Mouse (Mus musculus) testis, adult 2 months (tissue): ENCODE data around the gene Olfr1417. TPM values are rescaled to one million over a fixed set of nuclear protein-coding genes. Genes with fewer than 3 reads are reported as not detected.
A peak's percentile ranks its signal among the peaks of the same experiment; 100 is the strongest.

Experiments
- H3K27ac ChIP-seq: fragments of 200-500 bp; 2 replicates; pipeline ENCODE4 v1.5.1; 2012; ENCODE audit warnings: low read depth, low read length; ENCODE audit not compliant: control insufficient read depth, insufficient read depth
- H3K27me3 ChIP-seq: fragments of 200-500 bp; 2 replicates; pipeline ENCODE4 v1.6.1; 2012; ENCODE audit warnings: mild to moderate bottlenecking, low read length, moderate library complexity; ENCODE audit not compliant: control insufficient read depth, insufficient read depth
- H3K36me3 ChIP-seq: fragments of 200-500 bp; 2 replicates; pipeline ENCODE4 v1.6.1; 2012; ENCODE audit warnings: mild to moderate bottlenecking, low read length; ENCODE audit not compliant: control insufficient read depth, insufficient read depth
- H3K4me1 ChIP-seq: fragments of 200-500 bp; 2 replicates; pipeline ENCODE4 v1.6.1; 2012; ENCODE audit warnings: low read length; ENCODE audit not compliant: control insufficient read depth, insufficient read depth
- H3K4me3 ChIP-seq: fragments of 200-500 bp; 2 replicates; pipeline ENCODE4 v1.5.1; 2012; ENCODE audit warnings: low read depth, mild to moderate bottlenecking, low read length, moderate library complexity, mixed read lengths; ENCODE audit not compliant: control insufficient read depth
- CTCF ChIP-seq: fragments of 200-500 bp; IDR thresholded peaks from 2 replicates; pipeline ENCODE4 v1.5.1; 2012; ENCODE audit warnings: low read depth, mild to moderate bottlenecking, inconsistent platforms, low read length, moderate library complexity; ENCODE audit not compliant: control insufficient read depth, insufficient read depth, insufficient replicate concordance
- POLR2A ChIP-seq: fragments of 200-500 bp; IDR thresholded peaks from 2 replicates; pipeline ENCODE4 v1.6.1; 2012; ENCODE audit warnings: low read depth, mild to moderate bottlenecking, inconsistent platforms, low read length, moderate library complexity; ENCODE audit not compliant: control insufficient read depth
- polyA plus RNA-seq: library from polyadenylated mRNA; depleted of rRNA; stranded (reverse); fragments of >200 nt; gene quantifications from 2 replicates; pipeline ENCODE4 v1.2.3, GENCODE M21; 2012

Olfr1417 gene
- polyA plus RNA-seq, 1 experiment, result not detected

DNA sequence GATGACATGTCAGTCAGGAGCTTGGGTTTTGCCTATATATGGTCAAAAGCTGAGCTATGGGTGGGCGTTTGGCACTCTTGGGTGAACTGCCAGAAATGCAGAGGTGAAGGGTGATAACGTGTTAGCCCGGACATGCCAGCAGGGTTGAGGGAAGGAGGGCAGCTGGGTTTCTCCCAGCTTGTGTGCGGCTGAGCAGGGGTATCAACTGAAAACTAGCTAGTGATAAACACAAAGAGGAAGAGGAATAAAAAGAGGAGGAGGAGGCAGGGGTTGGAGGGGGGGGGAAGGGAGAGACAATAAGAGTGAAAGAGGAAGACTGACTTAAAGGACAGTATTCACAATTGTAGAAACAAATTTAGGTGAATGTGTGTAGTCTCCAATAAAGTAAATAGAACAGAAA lies 13.6 kb upstream of the Olfr1417 start:
- Histone ChIP-seq H3K27me3 (no peaks in the 10 kb centered on the region), H3K27ac (no peak overlapping the region), H3K4me3 (no peak overlapping the region), H3K36me3 (no peaks in the 10 kb centered on the region), H3K4me1 (no peaks in the 10 kb centered on the region)
- TF ChIP-seq CTCF (no peak), POLR2A (no peak)

DNA sequence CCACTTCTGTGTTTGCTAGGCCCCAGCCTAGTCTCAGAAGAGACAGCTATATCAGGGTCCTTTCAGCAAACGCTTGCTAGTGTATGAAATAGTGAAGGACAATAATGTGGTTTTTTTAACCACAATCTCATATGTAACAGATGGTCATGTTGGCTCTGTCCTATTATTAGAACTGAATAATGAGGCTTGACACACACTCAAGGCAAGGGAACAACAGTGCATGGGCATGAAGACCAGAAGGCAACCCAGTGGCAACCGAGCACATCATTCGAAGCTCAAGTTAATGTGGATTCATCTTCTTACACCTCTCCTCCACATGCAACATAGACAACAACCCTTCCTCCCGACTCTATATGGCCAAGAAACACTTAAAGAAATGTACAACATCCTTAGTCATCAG lies 7.3 kb upstream of the Olfr1417 start:
- no peaks in the 10 kb centered on the region for H3K36me3 ChIP-seq
- TF ChIP-seq POLR2A (no peak), CTCF (no peak)
- H3K4me1 ChIP-seq, result no peaks in the 10 kb centered on the region
- no peak overlapping the region for H3K27ac ChIP-seq
- H3K27me3 ChIP-seq, result no peaks in the 10 kb centered on the region
- H3K4me3 ChIP-seq, result no peak overlapping the region

DNA sequence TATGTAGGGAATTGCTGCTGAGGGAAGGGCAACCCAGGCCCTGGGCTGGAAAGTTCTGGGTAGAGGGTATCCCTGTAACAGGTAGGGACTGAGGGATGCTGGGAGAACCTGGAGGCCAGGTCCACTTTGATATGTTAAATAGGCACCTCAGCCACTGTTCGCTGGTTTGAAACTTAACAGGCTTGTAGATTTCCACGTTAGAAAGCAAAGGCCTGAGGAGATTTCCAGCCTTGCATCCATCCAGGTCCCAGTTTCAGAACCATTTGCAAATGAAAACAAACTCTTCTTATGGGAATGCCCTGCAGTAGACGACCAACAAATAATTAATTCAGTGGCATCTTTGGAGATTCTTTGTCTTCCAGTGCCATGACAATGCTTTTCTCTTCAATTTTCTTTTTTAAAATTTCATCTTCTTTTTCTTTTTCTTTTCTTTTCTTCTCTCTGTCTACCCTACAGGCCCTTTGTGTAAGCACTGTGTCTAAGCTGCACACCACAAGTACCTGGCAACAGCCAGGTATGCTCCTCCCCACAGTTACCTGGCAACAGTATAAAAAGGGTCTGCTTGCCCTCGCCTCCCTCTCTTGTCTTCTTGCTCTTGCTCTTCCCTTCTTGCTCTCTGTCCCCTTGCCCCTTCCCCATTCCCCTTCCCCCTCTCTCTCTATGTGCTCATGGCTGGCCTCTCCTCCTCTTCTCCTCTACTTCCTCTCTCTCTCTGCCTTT lies 15.5 kb downstream of the Olfr1417 start:
- Histone ChIP-seq H3K4me1 (peaks cover 5% of the 10 kb centered on the region), H3K27me3 (peaks cover 2% of the 10 kb centered on the region; the same call in 1 of the 2 replicates), H3K4me3 (no peak overlapping the region), H3K27ac (no peak overlapping the region), H3K36me3 (no peaks in the 10 kb centered on the region)
- TF ChIP-seq CTCF (no peak), POLR2A (no peak)

DNA sequence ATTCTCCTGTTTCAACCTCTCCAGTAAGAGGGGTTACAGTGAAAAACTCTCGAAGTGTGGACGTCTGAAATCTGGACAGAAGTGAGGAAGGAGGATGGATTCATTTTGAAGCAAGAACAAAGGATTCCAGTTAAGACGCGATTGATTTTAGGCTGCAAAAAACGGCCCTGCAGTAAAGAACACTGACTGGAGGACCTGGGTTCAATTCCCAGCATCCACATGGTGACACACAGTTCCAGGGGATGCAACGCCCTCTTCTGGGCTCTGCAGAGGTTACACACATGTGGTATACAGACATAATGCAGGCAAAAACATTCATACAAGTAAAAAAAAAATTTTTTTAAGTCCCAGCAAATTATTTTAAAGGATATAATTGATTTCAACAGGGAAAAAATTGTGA lies 18.8 kb downstream of the Olfr1417 start:
- H3K27me3 ChIP-seq, result peaks cover 2% of the 10 kb centered on the region; the same call in 1 of the 2 replicates

DNA sequence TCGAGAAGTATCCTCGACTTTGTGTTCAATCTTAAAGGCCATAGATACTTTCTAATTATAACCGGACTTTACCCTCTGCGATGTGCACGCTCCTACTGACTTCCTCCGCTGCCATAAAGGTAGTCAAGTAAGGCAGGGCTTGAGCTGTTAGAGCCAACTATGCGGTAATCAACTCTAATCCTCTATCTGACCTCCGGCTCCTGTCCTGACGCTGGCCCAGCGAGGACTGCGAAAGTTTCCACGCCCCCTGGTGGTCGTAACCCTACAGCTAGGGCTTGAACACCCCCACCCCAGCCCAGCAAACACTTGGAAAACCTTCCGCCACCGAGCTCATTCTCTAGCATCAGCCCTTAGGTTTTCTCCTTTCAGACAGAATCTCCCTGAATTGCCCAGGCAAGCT lies 19.2 kb downstream of the Olfr1417 start:
- TF ChIP-seq CTCF, result peak; percentile 50; the same call in 1 of the 2 replicates
- TF ChIP-seq POLR2A, result no peak
- no peaks in the 10 kb centered on the region for H3K36me3 ChIP-seq
- H3K27ac ChIP-seq, result no peak overlapping the region
- H3K4me3 ChIP-seq, result no peak overlapping the region; the same call in none of the 2 replicates
- H3K27me3 ChIP-seq, result peaks cover 2% of the 10 kb centered on the region; the same call in 1 of the 2 replicates
- peaks cover 5% of the 10 kb centered on the region for H3K4me1 ChIP-seq

More for the DNA sequence above, 18.8 kb downstream of the Olfr1417 start:
- TF ChIP-seq POLR2A, result no peak
- TF ChIP-seq CTCF, result no peak
- no peak overlapping the region for H3K27ac ChIP-seq
- H3K4me3 ChIP-seq, result no peak overlapping the region
- H3K36me3 ChIP-seq, result no peaks in the 10 kb centered on the region
- H3K4me1 ChIP-seq, result peaks cover 5% of the 10 kb centered on the region

DNA sequence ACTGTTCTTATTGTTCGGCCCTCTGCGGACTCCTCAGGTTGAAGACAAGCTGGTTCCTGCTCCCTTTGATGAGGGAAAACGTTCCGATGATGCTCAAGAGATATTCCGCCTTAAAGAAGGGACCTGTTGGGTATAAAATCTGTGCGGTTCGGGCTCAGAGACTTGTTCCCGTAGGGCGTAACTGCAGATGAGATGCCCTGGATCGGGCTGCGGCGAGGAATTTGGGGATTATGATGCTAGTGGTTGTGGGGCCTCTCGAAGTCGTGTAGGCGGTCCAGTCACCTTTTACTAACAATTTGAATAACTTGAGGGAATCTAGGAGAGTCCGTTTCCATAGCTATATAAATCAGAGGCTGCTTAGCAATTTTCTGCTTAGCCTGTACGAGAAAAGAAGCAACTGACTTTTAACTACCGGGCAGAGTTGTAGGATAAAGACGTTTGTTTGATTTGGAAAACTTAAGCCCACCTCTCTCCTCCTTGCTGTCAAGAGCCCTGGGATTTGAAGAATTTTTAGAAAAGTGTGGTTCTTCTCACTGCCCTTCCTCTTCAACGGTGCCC lies 19.8 kb downstream of the Olfr1417 start, which contains the start of gene Stx3:
TSS of gene Stx3 (minus strand) at position 261 of the 558 bp plus-strand sequence.
- Histone ChIP-seq H3K27me3 (peaks cover 2% of the 10 kb centered on the region; the same call in 1 of the 2 replicates), H3K4me3 (peak within 1 kb of the TSS; percentile 54), H3K27ac (no peak within 1 kb of the TSS), H3K36me3 (no peaks in the 10 kb centered on the region), H3K4me1 (peaks cover 5% of the 10 kb centered on the region)
- no peak for TF ChIP-seq CTCF
- no peak for TF ChIP-seq POLR2A

DNA sequence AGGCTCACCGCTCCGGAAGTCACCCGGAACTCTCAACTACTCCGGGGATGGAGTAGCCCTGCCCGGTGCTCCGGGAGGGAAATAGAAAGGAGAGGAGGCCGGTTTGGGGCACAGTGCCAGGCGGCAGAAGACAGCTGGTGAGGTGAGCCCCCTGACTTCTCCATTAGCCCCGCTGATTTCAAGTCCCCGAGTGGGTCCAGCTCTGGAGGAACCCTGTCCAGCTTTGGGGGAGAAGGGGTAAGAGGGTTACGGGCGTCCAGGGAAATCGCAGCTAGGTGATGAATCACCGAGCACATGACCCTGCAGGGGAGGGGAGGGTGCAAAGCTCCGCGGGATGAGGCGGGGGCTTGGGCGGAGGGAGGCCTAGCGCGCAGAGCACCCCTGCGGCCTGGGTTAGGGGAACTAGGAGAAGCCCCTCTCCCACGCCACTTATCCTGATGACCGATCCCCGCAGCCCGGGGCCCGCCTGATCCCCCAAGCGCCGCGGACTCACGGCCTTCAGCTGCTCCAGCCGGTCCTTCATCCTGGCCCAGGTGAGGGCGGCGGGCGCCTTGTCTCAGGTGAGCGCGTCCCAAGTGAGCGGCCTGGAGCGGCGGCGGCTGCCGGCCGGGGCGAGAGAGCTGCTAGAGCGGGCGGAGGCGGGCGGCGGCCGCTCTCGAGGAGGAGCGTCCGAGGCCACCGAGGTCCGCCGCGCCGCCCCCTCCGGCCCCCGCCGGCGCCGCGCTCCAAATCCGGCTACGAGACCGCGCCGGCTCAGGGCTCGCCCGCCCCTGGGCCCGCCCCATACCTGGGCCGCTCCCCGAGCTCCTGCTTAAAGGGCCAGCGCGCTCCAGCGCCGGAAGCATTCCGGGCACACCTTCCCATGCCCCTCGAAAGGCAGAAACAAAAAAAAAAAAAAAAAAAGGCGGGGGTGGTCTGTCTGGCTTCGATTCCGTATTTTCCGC lies 20.5 kb downstream of the Olfr1417 start:
- Histone ChIP-seq H3K4me1 (peaks cover 5% of the 10 kb centered on the region), H3K27me3 (peaks cover 2% of the 10 kb centered on the region; the same call in 1 of the 2 replicates), H3K27ac (no peak overlapping the region), H3K36me3 (no peaks in the 10 kb centered on the region), H3K4me3 (peak overlapping the region; percentile 54)
- no peak for TF ChIP-seq CTCF
- TF ChIP-seq POLR2A, result no peak
